Mouse (Mus musculus) heart, adult 2 months (tissue): ENCODE measurements at regions not wholly inside any gene's neighbourhood (a gene's known extent, or its start where the extent isn't known, plus 50 kb on each side); places are given as distances from the start of the nearest gene placed in this dataset.

Source experiments
- CTCF ChIP-seq: fragments of 200-600 bp; IDR thresholded peaks from 2 replicates; pipeline ENCODE4 v1.8.1; 2022; ENCODE audit warnings: antibody characterized with exemption, mild to moderate bottlenecking, moderate library complexity
- EP300 ChIP-seq: fragments of 200-500 bp; IDR thresholded peaks from 2 replicates; pipeline ENCODE4 v1.6.1; 2011; ENCODE audit warnings: low read depth, low read length, control low read depth; ENCODE audit not compliant: insufficient read depth
- POLR2A ChIP-seq: fragments of 200-500 bp; IDR thresholded peaks from 2 replicates; pipeline ENCODE4 v1.6.1; 2011; ENCODE audit warnings: mild to moderate bottlenecking, low read depth, low read length, control low read depth; ENCODE audit not compliant: insufficient read depth

- 0 out of 2 replicates have a peak, but pooled peaks have one; percentile 48 for TF ChIP-seq EP300
- TF ChIP-seq CTCF, result no peak
- no peak for TF ChIP-seq POLR2A
Observed at GRCm38 (mm10) chr10:111594651-111595050, 88.6 kb downstream of the Phlda1 start.
